Mouse (Mus musculus): ENCODE data around the gene Apon. TPM values are rescaled to one million over a fixed set of nuclear protein-coding genes. Genes with fewer than 3 reads are reported as not detected.
"Not testable (repeated sequence)": the region's sequence is repeated elsewhere in the genome, so short reads cannot be mapped to it uniquely, and the experiment has no call there.

Gene Apon
- polyA plus RNA-seq, 1 experiment from 2014 or later = 0.27 TPM

DNA sequence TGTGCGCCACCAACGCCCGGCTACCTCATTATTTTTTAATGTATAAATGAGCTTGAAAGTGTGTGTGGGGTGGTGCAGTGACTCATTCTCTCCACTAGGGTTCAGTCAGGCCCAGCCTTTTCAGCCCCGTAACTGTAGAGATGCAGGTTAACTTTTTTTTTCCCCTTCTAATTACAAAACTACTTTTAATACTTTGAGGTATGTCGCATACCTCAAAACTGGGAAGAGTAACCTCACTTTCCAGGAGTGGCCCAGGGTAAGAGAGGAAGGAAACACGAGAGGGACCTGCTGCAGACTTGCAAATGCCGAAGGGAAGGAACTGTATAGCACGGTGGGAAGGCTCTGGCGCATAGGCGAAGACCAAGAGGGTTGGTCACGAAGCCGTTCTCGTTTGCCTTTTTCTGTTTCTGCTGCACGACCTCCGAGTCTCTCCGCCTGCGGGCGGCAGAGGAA, 41.0 kb upstream of the Apon start:
- H3K4me1 ChIP-seq (ENCODE audit: control insufficient read depth, insufficient read depth, low read length) = peaks cover 8% of the 10 kb centered on the region; the same call in 1 of the 2 replicates
- WGBS = under 1% methylated on average over 18 of the region's 18 CpGs
- H3K9me3 ChIP-seq (ENCODE audit: control insufficient read depth, low read depth, low read length) = no peaks in the 10 kb centered on the region
- H3K36me3 ChIP-seq (ENCODE audit: control insufficient read depth, insufficient read depth, low read length) = no peaks in the 10 kb centered on the region
- peak overlapping the region; percentile 30 for H3K4me3 ChIP-seq (ENCODE audit: low read depth, low read length)
- 0 out of 2 replicates have a peak overlapping the region, but pooled peaks have one; percentile 1 for H3K9ac ChIP-seq (replicated peaks; ENCODE audit: low read depth, low read length)
- H3K4me2 ChIP-seq (replicated peaks; ENCODE audit: low read depth, low read length) = peak overlapping the region; percentile 60
- H3K27ac ChIP-seq (ENCODE audit: low read length) = no peak overlapping the region
- no peaks in the 10 kb centered on the region for H3K27me3 ChIP-seq (ENCODE audit: control insufficient read depth, insufficient read depth, low read length)
- no peak for ATAC-seq (ENCODE audit: insufficient number of reproducible peaks, insufficient read depth, low FRiP score, low read depth)

DNA sequence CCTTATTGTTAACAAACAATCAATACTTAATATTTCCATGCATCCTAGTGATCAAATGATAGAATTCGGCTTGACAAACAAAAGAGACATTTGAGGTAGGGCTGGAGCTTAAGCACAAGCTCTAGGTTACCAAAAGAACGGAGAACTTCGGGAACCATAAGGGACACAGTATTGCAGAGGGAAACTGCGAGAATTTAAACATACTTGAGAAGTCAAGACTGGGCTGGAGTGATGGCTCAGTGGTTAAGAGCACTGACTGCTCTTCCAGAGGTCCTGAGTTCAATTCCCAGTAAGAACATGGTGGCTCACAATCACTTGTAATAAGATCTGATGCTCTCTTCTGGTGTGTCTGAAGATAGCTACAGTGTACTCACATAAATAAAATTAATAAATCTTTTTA, 39.8 kb upstream of the Apon start:
- WGBS = 88% methylated on average over 4 of the region's 4 CpGs

DNA sequence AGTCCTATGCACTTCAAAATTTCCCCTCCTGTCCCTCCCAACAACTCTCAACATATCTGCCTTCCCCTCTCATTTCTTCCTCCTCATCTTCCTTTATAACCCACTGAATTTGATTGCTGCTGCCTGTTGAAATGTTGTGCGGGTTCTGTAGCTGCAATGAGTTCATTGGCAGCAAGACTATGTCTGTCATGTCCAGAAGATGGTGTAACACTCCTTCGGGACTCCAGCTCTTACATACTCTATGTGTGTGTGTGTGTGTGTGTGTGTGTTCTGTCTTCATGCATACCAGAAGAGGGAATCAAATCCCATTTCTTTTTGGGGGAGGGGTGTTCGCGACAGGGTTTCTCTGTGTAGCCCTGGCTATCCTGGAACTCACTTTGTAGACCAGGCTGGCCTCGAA, 38.9 kb upstream of the Apon start:
- Histone ChIP-seq H3K27me3 (ENCODE audit: control insufficient read depth, insufficient read depth, low read length) (no peaks in the 10 kb centered on the region), H3K4me2 (replicated peaks; ENCODE audit: low read depth, low read length) (no peak overlapping the region), H3K9ac (replicated peaks; ENCODE audit: low read depth, low read length) (no peak overlapping the region), H3K4me3 (ENCODE audit: low read depth, low read length) (no peak overlapping the region), H3K36me3 (ENCODE audit: control insufficient read depth, insufficient read depth, low read length) (no peaks in the 10 kb centered on the region), H3K4me1 (ENCODE audit: control insufficient read depth, insufficient read depth, low read length) (peaks cover 8% of the 10 kb centered on the region; the same call in 1 of the 2 replicates), H3K27ac (ENCODE audit: low read length) (no peak overlapping the region), H3K9me3 (ENCODE audit: control insufficient read depth, low read depth, low read length) (no peaks in the 10 kb centered on the region)
- 82% methylated on average over 5 of the region's 5 CpGs for WGBS
- ATAC-seq (ENCODE audit: insufficient number of reproducible peaks, insufficient read depth, low FRiP score, low read depth) = no peak

More for the DNA sequence above, 39.8 kb upstream of the Apon start:
- H3K36me3 ChIP-seq (ENCODE audit: control insufficient read depth, insufficient read depth, low read length); H3K9me3 ChIP-seq (ENCODE audit: control insufficient read depth, low read depth, low read length); ATAC-seq (ENCODE audit: insufficient number of reproducible peaks, insufficient read depth, low FRiP score, low read depth); H3K9ac ChIP-seq (replicated peaks; ENCODE audit: low read depth, low read length); H3K4me3 ChIP-seq (ENCODE audit: low read depth, low read length); H3K4me2 ChIP-seq (replicated peaks; ENCODE audit: low read depth, low read length); H3K27me3 ChIP-seq (ENCODE audit: control insufficient read depth, insufficient read depth, low read length); H3K4me1 ChIP-seq (ENCODE audit: control insufficient read depth, insufficient read depth, low read length); H3K27ac ChIP-seq (ENCODE audit: low read length): not testable (repeated sequence)

DNA sequence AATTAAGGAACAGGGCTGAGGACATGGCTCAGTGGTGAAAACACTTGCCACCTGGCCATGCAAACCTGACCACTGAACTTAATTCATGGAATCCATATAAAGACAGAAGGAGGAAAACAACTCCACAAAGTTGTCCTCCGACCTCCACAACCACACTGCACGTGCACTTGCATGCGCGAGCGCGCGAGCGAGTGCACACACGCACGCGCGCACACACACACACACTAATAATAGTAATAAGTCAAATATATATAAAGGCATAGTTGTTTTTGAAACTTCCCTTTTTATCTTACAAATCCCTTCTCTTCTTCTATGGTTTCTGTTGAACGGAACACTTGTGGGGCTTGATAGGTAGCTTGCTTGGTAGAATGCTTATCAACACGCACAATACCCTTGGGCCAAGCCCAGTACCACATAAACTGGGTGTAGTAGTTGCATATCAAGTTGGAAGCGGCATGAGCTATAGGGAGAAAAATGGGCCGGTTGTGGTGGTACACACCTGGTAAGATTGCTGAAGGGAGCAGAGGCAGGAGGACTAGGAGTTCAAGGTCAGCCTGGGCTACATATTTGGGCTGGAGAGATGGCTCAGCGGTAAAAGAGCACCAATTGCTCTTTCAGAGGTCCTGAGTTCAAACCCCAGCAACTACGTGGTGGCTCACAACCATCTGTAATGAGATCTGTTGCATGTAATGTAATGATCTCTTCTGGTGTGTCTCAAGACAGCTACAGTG, 35.3 kb upstream of the Apon start:
- H3K36me3 ChIP-seq (ENCODE audit: control insufficient read depth, insufficient read depth, low read length) = no peaks in the 10 kb centered on the region
- no peak overlapping the region for H3K9ac ChIP-seq (replicated peaks; ENCODE audit: low read depth, low read length)
- H3K4me3 ChIP-seq (ENCODE audit: low read depth, low read length) = no peak overlapping the region
- no peak overlapping the region for H3K4me2 ChIP-seq (replicated peaks; ENCODE audit: low read depth, low read length)
- ATAC-seq (ENCODE audit: insufficient number of reproducible peaks, insufficient read depth, low FRiP score, low read depth) = no peak
- no peak overlapping the region for H3K27ac ChIP-seq (ENCODE audit: low read length)
- H3K4me1 ChIP-seq (ENCODE audit: control insufficient read depth, insufficient read depth, low read length) = no peaks in the 10 kb centered on the region
- WGBS = 93% methylated on average over 18 of the region's 18 CpGs
- no peaks in the 10 kb centered on the region for H3K9me3 ChIP-seq (ENCODE audit: control insufficient read depth, low read depth, low read length)
- H3K27me3 ChIP-seq (ENCODE audit: control insufficient read depth, insufficient read depth, low read length) = no peaks in the 10 kb centered on the region

DNA sequence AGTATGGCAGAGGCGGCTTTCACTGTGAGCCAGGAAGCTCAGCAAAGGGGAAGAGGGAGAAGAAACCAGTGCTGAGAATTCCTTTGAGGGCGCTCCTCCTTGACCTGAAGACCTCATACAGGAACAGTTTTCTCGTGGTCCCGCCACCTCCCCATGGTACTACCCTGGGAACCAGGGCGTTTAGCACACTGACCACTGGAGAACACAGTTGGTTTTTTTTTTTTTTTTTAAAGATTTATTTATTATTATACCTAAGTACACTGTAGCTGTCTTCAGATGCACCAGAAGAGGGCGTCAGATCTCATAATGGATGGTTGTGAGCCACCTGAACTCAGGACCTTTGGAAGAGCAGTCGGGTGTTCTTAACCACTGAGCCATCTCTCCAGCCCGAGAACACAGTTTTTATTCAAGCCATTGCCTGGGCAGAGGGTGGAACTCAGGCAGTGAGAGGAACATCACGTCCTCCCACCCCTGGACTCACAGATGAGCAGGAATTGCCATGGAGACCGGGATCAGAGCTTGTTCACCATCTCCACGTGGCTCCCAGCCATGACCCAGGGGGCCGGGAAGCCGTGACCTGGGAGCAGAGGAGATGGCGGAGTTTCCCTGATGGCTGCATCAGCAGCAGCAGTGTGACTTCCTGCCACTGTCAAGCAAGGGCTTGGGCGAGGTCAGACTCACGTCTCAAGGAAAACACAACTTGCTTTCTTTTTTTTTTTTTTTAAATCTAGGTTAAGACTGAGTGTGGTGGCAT, 32.2 kb upstream of the Apon start:
- Histone ChIP-seq H3K4me3 (ENCODE audit: low read depth, low read length) (no peak overlapping the region), H3K27me3 (ENCODE audit: control insufficient read depth, insufficient read depth, low read length) (no peaks in the 10 kb centered on the region), H3K9me3 (ENCODE audit: control insufficient read depth, low read depth, low read length) (no peaks in the 10 kb centered on the region), H3K9ac (replicated peaks; ENCODE audit: low read depth, low read length) (no peak overlapping the region), H3K27ac (ENCODE audit: low read length) (no peak overlapping the region), H3K4me2 (replicated peaks; ENCODE audit: low read depth, low read length) (no peak overlapping the region), H3K4me1 (ENCODE audit: control insufficient read depth, insufficient read depth, low read length) (no peaks in the 10 kb centered on the region), H3K36me3 (ENCODE audit: control insufficient read depth, insufficient read depth, low read length) (no peaks in the 10 kb centered on the region)
- ATAC-seq (ENCODE audit: insufficient number of reproducible peaks, insufficient read depth, low FRiP score, low read depth) = no peak
- 60% methylated on average over 16 of the region's 16 CpGs for WGBS

DNA sequence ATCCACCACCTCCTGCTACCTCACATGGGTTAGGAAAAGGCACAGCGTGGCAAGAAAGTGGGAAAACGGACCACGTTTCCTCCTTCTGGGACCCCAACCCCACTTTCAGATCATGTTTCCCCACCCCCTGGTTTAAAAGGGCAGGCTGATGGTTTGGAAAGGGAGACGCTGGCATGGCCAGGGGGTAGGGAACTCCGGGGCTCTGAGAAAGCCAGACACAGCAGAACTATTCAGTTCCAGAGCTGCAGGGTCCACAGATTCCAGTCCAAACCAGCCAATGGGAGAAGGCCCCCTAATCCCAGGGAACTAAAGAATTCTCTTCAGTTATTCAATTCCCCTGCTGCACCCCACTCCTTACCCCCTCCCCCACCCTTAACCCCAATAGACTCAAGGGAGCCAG, 28.8 kb upstream of the Apon start:
- H3K36me3 ChIP-seq (ENCODE audit: control insufficient read depth, insufficient read depth, low read length) = no peaks in the 10 kb centered on the region
- ATAC-seq (ENCODE audit: insufficient number of reproducible peaks, insufficient read depth, low FRiP score, low read depth) = no peak

DNA sequence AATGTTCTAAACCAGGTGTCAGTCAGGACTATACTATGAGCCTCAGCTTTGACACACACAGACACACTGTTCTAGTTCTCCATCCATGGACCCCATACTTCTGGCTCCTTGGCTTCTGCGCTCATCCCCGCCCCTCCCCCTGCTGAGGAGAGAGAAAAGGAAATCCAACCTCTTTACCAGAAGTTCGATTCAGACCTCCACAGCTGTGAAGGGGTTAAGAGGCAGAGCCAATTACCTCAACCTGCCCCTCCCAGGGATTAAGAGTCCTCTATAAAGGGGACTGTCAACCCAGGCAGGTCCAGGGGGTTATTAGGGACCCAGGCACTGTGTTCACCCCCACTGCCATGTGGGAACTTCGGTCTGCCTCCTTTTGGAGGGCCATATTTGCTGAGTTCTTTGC, 28.4 kb upstream of the Apon start, which contains the start of gene Mip:
Gene Mip (plus strand): TSS at position 301 of the 400 bp plus-strand sequence.
- H3K4me3 ChIP-seq (ENCODE audit: low read depth, low read length) = no peak within 1 kb of the TSS
- no peaks in the 10 kb centered on the region for H3K36me3 ChIP-seq (ENCODE audit: control insufficient read depth, insufficient read depth, low read length)
- no peaks in the 10 kb centered on the region for H3K27me3 ChIP-seq (ENCODE audit: control insufficient read depth, insufficient read depth, low read length)
- no peak within 1 kb of the TSS for H3K9ac ChIP-seq (replicated peaks; ENCODE audit: low read depth, low read length)
- no peak within 1 kb of the TSS for H3K4me2 ChIP-seq (replicated peaks; ENCODE audit: low read depth, low read length)
- no peak within 1 kb of the TSS for H3K27ac ChIP-seq (ENCODE audit: low read length)
- ATAC-seq (ENCODE audit: insufficient number of reproducible peaks, insufficient read depth, low FRiP score, low read depth) = no peak
- 51% methylated on average over 4 of the region's 4 CpGs for WGBS
- H3K4me1 ChIP-seq (ENCODE audit: control insufficient read depth, insufficient read depth, low read length) = no peaks in the 10 kb centered on the region
- H3K9me3 ChIP-seq (ENCODE audit: control insufficient read depth, low read depth, low read length) = no peaks in the 10 kb centered on the region

More for the DNA sequence above, 28.8 kb upstream of the Apon start:
- no peak overlapping the region for H3K4me3 ChIP-seq (ENCODE audit: low read depth, low read length)
- H3K27ac ChIP-seq (ENCODE audit: low read length) = no peak overlapping the region
- no peak overlapping the region for H3K4me2 ChIP-seq (replicated peaks; ENCODE audit: low read depth, low read length)
- H3K27me3 ChIP-seq (ENCODE audit: control insufficient read depth, insufficient read depth, low read length) = no peaks in the 10 kb centered on the region
- WGBS = 58% methylated on average over 5 of the region's 5 CpGs
- no peak overlapping the region for H3K9ac ChIP-seq (replicated peaks; ENCODE audit: low read depth, low read length)
- no peaks in the 10 kb centered on the region for H3K4me1 ChIP-seq (ENCODE audit: control insufficient read depth, insufficient read depth, low read length)
- no peaks in the 10 kb centered on the region for H3K9me3 ChIP-seq (ENCODE audit: control insufficient read depth, low read depth, low read length)

DNA sequence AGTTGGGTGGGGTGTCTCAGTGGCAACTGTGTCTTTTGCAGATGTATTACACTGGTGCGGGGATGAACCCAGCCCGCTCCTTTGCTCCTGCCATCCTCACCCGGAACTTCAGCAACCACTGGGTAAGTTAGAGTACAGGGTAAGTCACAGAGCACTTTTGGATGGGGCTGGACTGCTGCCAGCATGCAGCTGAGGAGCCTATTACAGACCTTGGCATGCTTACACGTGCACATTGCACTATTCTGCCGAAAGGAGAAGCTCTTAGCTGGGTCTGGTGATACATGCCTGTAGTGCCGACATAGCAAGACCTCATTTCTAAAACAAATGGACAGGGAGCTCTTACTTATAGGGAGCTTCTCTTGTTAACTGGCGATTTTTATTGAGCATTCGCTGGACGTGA, 26.3 kb upstream of the Apon start:
- Histone ChIP-seq H3K9ac (replicated peaks; ENCODE audit: low read depth, low read length) (no peak overlapping the region), H3K27ac (ENCODE audit: low read length) (no peak overlapping the region), H3K27me3 (ENCODE audit: control insufficient read depth, insufficient read depth, low read length) (no peaks in the 10 kb centered on the region), H3K9me3 (ENCODE audit: control insufficient read depth, low read depth, low read length) (no peaks in the 10 kb centered on the region), H3K36me3 (ENCODE audit: control insufficient read depth, insufficient read depth, low read length) (no peaks in the 10 kb centered on the region), H3K4me1 (ENCODE audit: control insufficient read depth, insufficient read depth, low read length) (0 out of 2 replicates have a peak, but pooled peaks cover 4% of the 10 kb centered on the region), H3K4me3 (ENCODE audit: low read depth, low read length) (no peak overlapping the region), H3K4me2 (replicated peaks; ENCODE audit: low read depth, low read length) (no peak overlapping the region)
- WGBS = 76% methylated on average over 9 of the region's 9 CpGs
- no peak for ATAC-seq (ENCODE audit: insufficient number of reproducible peaks, insufficient read depth, low FRiP score, low read depth)

All from stomach, embryonic 14.5 days (tissue).